Mouse (Mus musculus): ENCODE data around the gene Sesn2.

- TF ChIP-seq CTCF (IDR thresholded peaks at IDR 0.05) (no peak), EP300 (IDR thresholded peaks at IDR 0.05) (0 out of 2 replicates have a peak, but pooled peaks have one; percentile 29)
Measured at GRCm38 (mm10) chr4:132507210-132507609, 3.1 kb downstream of the Sesn2 start.
